Mouse (Mus musculus) liver, embryonic 11.5 days (tissue): ENCODE results near the gene Cwc27. TPM values are rescaled to one million over a fixed set of nuclear protein-coding genes. Genes with fewer than 3 reads are reported as not detected.

Source experiments
- ATAC-seq: fragments of 200-750 bp; cut with Nextera tagmentation; replicated peaks from 2 replicates; pipeline ENCODE4 v1.8.0; 2017; ENCODE audit warnings: moderate number of reproducible peaks, mild to moderate bottlenecking, moderate TSS enrichment, moderate library complexity; ENCODE audit not compliant: low FRiP score
- DNase-seq: peaks from one replicate; pipeline ENCODE4 v3.0.0-alpha.2; 2017; ENCODE audit warnings: low spot score
- H3K27ac ChIP-seq: fragments of 300-500 bp; sonication (generic); 2 replicates; pipeline ENCODE4 v1.5.1; 2014; ENCODE audit warnings: mild to moderate bottlenecking, low read depth, low read length, control low read depth
- H3K27me3 ChIP-seq: fragments of 300-500 bp; sonication (generic); replicated peaks from 2 replicates; pipeline ENCODE4 v1.6.1; 2014; ENCODE audit warnings: low read length, mixed read lengths; ENCODE audit not compliant: control insufficient read depth, insufficient read depth
- H3K36me3 ChIP-seq: fragments of 300-500 bp; sonication (generic); 2 replicates; pipeline ENCODE4 v1.6.1; 2014; ENCODE audit warnings: mild to moderate bottlenecking, low read length, moderate library complexity, mixed read lengths; ENCODE audit not compliant: control insufficient read depth, insufficient read depth
- H3K4me1 ChIP-seq: fragments of 300-500 bp; sonication (generic); replicated peaks from 2 replicates; pipeline ENCODE4 v1.6.1; 2014; ENCODE audit warnings: low read length, mixed read lengths; ENCODE audit not compliant: control insufficient read depth, insufficient read depth
- H3K4me2 ChIP-seq: fragments of 300-500 bp; sonication (generic); 2 replicates; pipeline ENCODE4 v1.6.1; 2014; ENCODE audit warnings: mild to moderate bottlenecking, control low read depth, moderate library complexity
- H3K4me3 ChIP-seq: fragments of 300-500 bp; sonication (generic); 2 replicates; pipeline ENCODE4 v1.5.1; 2014; ENCODE audit warnings: low read depth, low read length, control low read depth
- H3K9ac ChIP-seq: fragments of 300-500 bp; sonication (generic); 2 replicates; pipeline ENCODE4 v1.6.1; 2014; ENCODE audit warnings: low read depth, low read length, control low read depth
- H3K9me3 ChIP-seq: fragments of 300-500 bp; sonication (generic); 2 replicates; pipeline ENCODE4 v1.6.1; 2016; ENCODE audit warnings: low read length, inconsistent platforms, mixed read lengths; ENCODE audit not compliant: control insufficient read depth
- WGBS: fragments of 180-500 bp; shearing (Covaris S2); extraction: QIAGEN DNeasy Blood & Tissue Kit; methylation state at CpG from one replicate; pipeline ENCODE4 v1.1.7; 2014; 5-methylcytosine and 5-hydroxymethylcytosine counted together
- polyA plus RNA-seq: library from polyadenylated mRNA; unstranded; fragments of >200 nt; fragmentation: Nextera tagmentation; extraction: Ambion mirVana; gene quantifications from 2 replicates; pipeline ENCODE4 v1.2.1, GENCODE M21; 2014

The Cwc27 gene
- polyA plus RNA-seq, 1 experiment from 2014 or later = 21.7 TPM

- Histone ChIP-seq H3K4me2 (no peak overlapping the region), H3K4me1 (peaks cover 13% of the 10 kb centered on the region), H3K4me3 (no peak overlapping the region), H3K9ac (no peak overlapping the region), H3K27ac (no peak overlapping the region), H3K27me3 (no peaks in the 10 kb centered on the region), H3K36me3 (no peaks in the 10 kb centered on the region), H3K9me3 (no peaks in the 10 kb centered on the region)
- 78% methylated on average over 1 of the region's 1 CpGs for WGBS
- ATAC-seq = no peak
- no peak for DNase-seq
Observed at GRCm38 (mm10) chr13:104681212-104681611, 135.7 kb downstream of the Cwc27 start.

GRCm38 (mm10) chr13:104661188-104661587 is 155.8 kb downstream of the Cwc27 start:
- Histone ChIP-seq H3K27ac (no peak overlapping the region), H3K36me3 (no peaks in the 10 kb centered on the region; the same call in 1 of the 2 replicates), H3K9ac (no peak overlapping the region), H3K9me3 (no peaks in the 10 kb centered on the region), H3K4me3 (no peak overlapping the region), H3K4me2 (no peak overlapping the region), H3K4me1 (no peaks in the 10 kb centered on the region), H3K27me3 (no peaks in the 10 kb centered on the region)
- WGBS = 91% methylated on average over 9 of the region's 9 CpGs
- DNase-seq = no peak
- ATAC-seq = no peak

GRCm38 (mm10) chr13:104660042-104660680 is 156.8 kb downstream of the Cwc27 start:
- Histone ChIP-seq H3K27me3 (no peaks in the 10 kb centered on the region), H3K4me3 (no peak overlapping the region), H3K36me3 (no peaks in the 10 kb centered on the region; the same call in 1 of the 2 replicates), H3K9ac (no peak overlapping the region), H3K4me1 (no peaks in the 10 kb centered on the region), H3K4me2 (no peak overlapping the region), H3K27ac (no peak overlapping the region), H3K9me3 (no peaks in the 10 kb centered on the region)
- 87% methylated on average over 7 of the region's 7 CpGs for WGBS
- ATAC-seq (no peak), DNase-seq (no peak)

- no peaks in the 10 kb centered on the region for H3K27me3 ChIP-seq
- no peak for ATAC-seq
- no peaks in the 10 kb centered on the region for H3K4me1 ChIP-seq
- no peak overlapping the region for H3K9ac ChIP-seq
- H3K4me3 ChIP-seq = no peak overlapping the region
- no peak for DNase-seq
- H3K4me2 ChIP-seq = no peak overlapping the region
- H3K27ac ChIP-seq = no peak overlapping the region
- H3K36me3 ChIP-seq = no peaks in the 10 kb centered on the region; the same call in 1 of the 2 replicates
- H3K9me3 ChIP-seq = no peaks in the 10 kb centered on the region
- WGBS = 94% methylated on average over 5 of the region's 5 CpGs
Observed at GRCm38 (mm10) chr13:104656666-104657272, 160.2 kb downstream of the Cwc27 start.

GRCm38 (mm10) chr13:104655137-104655536 is 161.8 kb downstream of the Cwc27 start:
- no peak for DNase-seq
- H3K9ac ChIP-seq = no peak overlapping the region
- no peak for ATAC-seq
- no peaks in the 10 kb centered on the region for H3K9me3 ChIP-seq
- H3K4me3 ChIP-seq = no peak overlapping the region
- no peaks in the 10 kb centered on the region for H3K27me3 ChIP-seq
- H3K4me1 ChIP-seq = no peaks in the 10 kb centered on the region
- 78% methylated on average over 3 of the region's 3 CpGs for WGBS
- H3K36me3 ChIP-seq = no peaks in the 10 kb centered on the region
- no peak overlapping the region for H3K27ac ChIP-seq
- H3K4me2 ChIP-seq = no peak overlapping the region

- no peak for DNase-seq
- Histone ChIP-seq H3K27ac (no peak overlapping the region), H3K4me3 (no peak overlapping the region), H3K9ac (no peak overlapping the region), H3K36me3 (no peaks in the 10 kb centered on the region), H3K9me3 (no peaks in the 10 kb centered on the region), H3K27me3 (no peaks in the 10 kb centered on the region), H3K4me1 (no peaks in the 10 kb centered on the region), H3K4me2 (no peak overlapping the region)
- 83% methylated on average over 2 of the region's 2 CpGs for WGBS
- ATAC-seq = no peak
Observed at GRCm38 (mm10) chr13:104651763-104652162, 165.2 kb downstream of the Cwc27 start.

- Histone ChIP-seq H3K4me3 (no peak overlapping the region), H3K27ac (no peak overlapping the region), H3K4me2 (no peak overlapping the region), H3K36me3 (0 out of 2 replicates have a peak, but pooled peaks cover 2% of the 10 kb centered on the region), H3K9ac (no peak overlapping the region), H3K4me1 (no peaks in the 10 kb centered on the region), H3K27me3 (no peaks in the 10 kb centered on the region), H3K9me3 (no peaks in the 10 kb centered on the region)
- ATAC-seq (no peak), DNase-seq (no peak)
- WGBS = 79% methylated on average over 2 of the region's 2 CpGs
Observed at GRCm38 (mm10) chr13:104650654-104651053, 166.3 kb downstream of the Cwc27 start.

GRCm38 (mm10) chr13:104650145-104650544 is 166.8 kb downstream of the Cwc27 start:
- Histone ChIP-seq H3K4me3 (no peak overlapping the region), H3K4me1 (no peaks in the 10 kb centered on the region)
- 67% methylated on average over 5 of the region's 5 CpGs for WGBS

More at GRCm38 (mm10) chr13:104650145-104650544, 166.8 kb downstream of the Cwc27 start:
- DNase-seq = no peak
- Histone ChIP-seq H3K27me3 (no peaks in the 10 kb centered on the region), H3K9ac (no peak overlapping the region), H3K9me3 (no peaks in the 10 kb centered on the region), H3K27ac (no peak overlapping the region), H3K36me3 (0 out of 2 replicates have a peak, but pooled peaks cover 2% of the 10 kb centered on the region), H3K4me2 (no peak overlapping the region)
- ATAC-seq = no peak
